Mouse (Mus musculus): Measurements from ENCODE around the gene Tmem209.
A peak's percentile ranks its signal among the peaks of the same experiment; 100 is the strongest.

Tmem209 gene

GRCm38 (mm10) chr6:30509265-30510239 is at the start of gene Tmem209, which contains the start of gene Ssmem1:
Gene Tmem209 (minus strand): TSS chr6:30509783.
Gene Ssmem1 (plus strand): TSS chr6:30509849.
- DNase-seq (ENCODE audit: low spot score in 2 of 2), result peak; percentile 99 to 100

GRCm38 (mm10) chr6:30556080-30556479 is 46.5 kb upstream of the Tmem209 start:
- DNase-seq (ENCODE audit: low spot score in 2 of 2), result peak in 1 of 2 experiments; percentile 4

GRCm38 (mm10) chr6:30554621-30555170 is 45.1 kb upstream of the Tmem209 start:
- DNase-seq (ENCODE audit: low spot score in 2 of 2), result peak in 1 of 2 experiments; percentile 12

GRCm38 (mm10) chr6:30554092-30554491 is 44.5 kb upstream of the Tmem209 start:
- no peak for DNase-seq (ENCODE audit: low spot score in 2 of 2)

- peak in 1 of 2 experiments; percentile 17 for DNase-seq (ENCODE audit: low spot score in 2 of 2)
Measured at GRCm38 (mm10) chr6:30553381-30554010, 43.9 kb upstream of the Tmem209 start.

- DNase-seq (ENCODE audit: low spot score in 2 of 2), result peak in 1 of 2 experiments; percentile 18
Measured at GRCm38 (mm10) chr6:30552628-30553027, 43.0 kb upstream of the Tmem209 start.

- DNase-seq (ENCODE audit: low spot score in 2 of 2), result peak; percentile 65 to 67
Measured at GRCm38 (mm10) chr6:30551644-30552580, 42.3 kb upstream of the Tmem209 start.

GRCm38 (mm10) chr6:30551193-30551515 is 41.6 kb upstream of the Tmem209 start:
- no peak for DNase-seq (ENCODE audit: low spot score in 2 of 2)

- DNase-seq (ENCODE audit: low spot score in 2 of 2), result peak in 1 of 2 experiments; percentile 17
Measured at GRCm38 (mm10) chr6:30550496-30551192, 41.1 kb upstream of the Tmem209 start.

- DNase-seq (ENCODE audit: low spot score in 2 of 2), result no peak
Measured at GRCm38 (mm10) chr6:30549231-30549761, 39.7 kb upstream of the Tmem209 start.

- DNase-seq (ENCODE audit: low spot score in 2 of 2), result no peak
Measured at GRCm38 (mm10) chr6:30547656-30548306, 38.2 kb upstream of the Tmem209 start.

- DNase-seq (ENCODE audit: low spot score in 2 of 2), result peak; percentile 63 to 72
Measured at GRCm38 (mm10) chr6:30547274-30547645, 37.7 kb upstream of the Tmem209 start.

- DNase-seq (ENCODE audit: low spot score in 2 of 2), result peak in 1 of 2 experiments; percentile 54
Measured at GRCm38 (mm10) chr6:30546571-30547273, 37.1 kb upstream of the Tmem209 start.

- DNase-seq (ENCODE audit: low spot score in 2 of 2), result peak in 1 of 2 experiments; percentile 51
Measured at GRCm38 (mm10) chr6:30545689-30546088, 36.1 kb upstream of the Tmem209 start.

GRCm38 (mm10) chr6:30543851-30544250 is 34.3 kb upstream of the Tmem209 start:
- DNase-seq (ENCODE audit: low spot score in 2 of 2), result no peak

- DNase-seq (ENCODE audit: low spot score in 2 of 2), result no peak
Measured at GRCm38 (mm10) chr6:30543077-30543476, 33.5 kb upstream of the Tmem209 start.

- no peak for DNase-seq (ENCODE audit: low spot score in 2 of 2)
Measured at GRCm38 (mm10) chr6:30542277-30542676, 32.7 kb upstream of the Tmem209 start.

- DNase-seq (ENCODE audit: low spot score in 2 of 2), result no peak
Measured at GRCm38 (mm10) chr6:30541009-30541799, 31.6 kb upstream of the Tmem209 start, which contains the start of gene Cpa2. Gene Cpa2 (plus strand): TSS chr6:30541582.

All from right cerebral cortex, postnatal 10 days (tissue).